Mouse (Mus musculus) forebrain, embryonic 14.5 days (tissue): Measurements from ENCODE around the gene Ndufa9. TPM values are rescaled to one million over a fixed set of nuclear protein-coding genes. Genes with fewer than 3 reads are reported as not detected.

Source experiments
- ATAC-seq: fragments of 200-750 bp; cut with Nextera tagmentation; 2 replicates; pipeline ENCODE4 v1.8.0; 2017; ENCODE audit warnings: mild to moderate bottlenecking, moderate library complexity
- DNase-seq: peaks from one replicate; pipeline ENCODE4 v3.0.0-alpha.2; 2015; ENCODE audit warnings: low spot score
- H3K27ac ChIP-seq: fragments of 300-500 bp; sonication (generic); 2 replicates; pipeline ENCODE4 v1.5.1; 2014; ENCODE audit warnings: low read depth, mild to moderate bottlenecking, control low read depth, low read length, moderate library complexity
- H3K27me3 ChIP-seq: fragments of 300-500 bp; sonication (generic); replicated peaks from 2 replicates; pipeline ENCODE4 v1.6.1; 2014; ENCODE audit warnings: low read length, control low read depth, mixed read lengths; ENCODE audit not compliant: control insufficient read depth, insufficient read depth
- H3K36me3 ChIP-seq: fragments of 300-500 bp; sonication (generic); 2 replicates; pipeline ENCODE4 v1.6.1; 2014; ENCODE audit warnings: low read length, control low read depth; ENCODE audit not compliant: control insufficient read depth, insufficient read depth
- H3K4me1 ChIP-seq: fragments of 300-500 bp; sonication (generic); 2 replicates; pipeline ENCODE4 v1.6.1; 2014; ENCODE audit warnings: antibody characterized with exemption, low read length, control low read depth; ENCODE audit not compliant: control insufficient read depth, insufficient read depth
- H3K4me2 ChIP-seq: fragments of 300-500 bp; sonication (generic); 2 replicates; pipeline ENCODE4 v1.6.1; 2014; ENCODE audit warnings: mild to moderate bottlenecking, control low read depth, low read length
- H3K4me3 ChIP-seq: fragments of 300-500 bp; sonication (generic); 2 replicates; pipeline ENCODE4 v1.5.1; 2014; ENCODE audit warnings: low read depth, low read length, control low read depth
- H3K9ac ChIP-seq: fragments of 300-500 bp; sonication (generic); 2 replicates; pipeline ENCODE4 v1.6.1; 2014; ENCODE audit warnings: mild to moderate bottlenecking, low read length, control low read depth, moderate library complexity
- H3K9me3 ChIP-seq: fragments of 300-500 bp; sonication (generic); replicated peaks from 2 replicates; pipeline ENCODE4 v1.6.1; 2016; ENCODE audit warnings: low read length, control low read depth, mixed read lengths; ENCODE audit not compliant: control insufficient read depth
- whole genome bisulfite sequencing: fragments of 180-500 bp; shearing (Covaris S2); extraction: QIAGEN DNeasy Blood & Tissue Kit; methylation state at CpG from one replicate; pipeline ENCODE4 v1.1.7; 2014; 5-methylcytosine and 5-hydroxymethylcytosine counted together
- polyA plus RNA-seq: library from polyadenylated mRNA; unstranded; fragments of >200 nt; fragmentation: Nextera tagmentation; extraction: Ambion mirVana; gene quantifications from 2 replicates; pipeline ENCODE4 v1.2.1, GENCODE M21; 2014

Ndufa9 gene
- polyA plus RNA-seq, 1 experiment from 2014 or later = 204 TPM

- DNase-seq (no peak), ATAC-seq (no peak)
- H3K36me3 ChIP-seq = no peaks in the 10 kb centered on the region
- no peak overlapping the region for H3K9ac ChIP-seq
- H3K4me3 ChIP-seq = no peak overlapping the region
- WGBS = 74% methylated on average over 4 of the region's 4 CpGs
- H3K27ac ChIP-seq = no peak overlapping the region
- no peaks in the 10 kb centered on the region for H3K9me3 ChIP-seq
- no peaks in the 10 kb centered on the region for H3K27me3 ChIP-seq
- H3K4me2 ChIP-seq = no peak overlapping the region
- H3K4me1 ChIP-seq = no peaks in the 10 kb centered on the region
Measured at GRCm38 (mm10) chr6:126808134-126808533, 40.8 kb downstream of the Ndufa9 start.

GRCm38 (mm10) chr6:126806783-126807182, 42.2 kb downstream of the Ndufa9 start:
- no peak overlapping the region for H3K27ac ChIP-seq
- no peaks in the 10 kb centered on the region for H3K27me3 ChIP-seq
- H3K36me3 ChIP-seq = no peaks in the 10 kb centered on the region
- WGBS = 92% methylated on average over 3 of the region's 3 CpGs
- DNase-seq = no peak
- ATAC-seq = no peak
- H3K9ac ChIP-seq = no peak overlapping the region
- H3K4me2 ChIP-seq = no peak overlapping the region
- H3K9me3 ChIP-seq = no peaks in the 10 kb centered on the region
- no peak overlapping the region for H3K4me3 ChIP-seq
- H3K4me1 ChIP-seq = no peaks in the 10 kb centered on the region

GRCm38 (mm10) chr6:126802946-126803345, 46.0 kb downstream of the Ndufa9 start:
- Histone ChIP-seq H3K4me3 (no peak overlapping the region), H3K9me3 (no peaks in the 10 kb centered on the region), H3K4me1 (no peaks in the 10 kb centered on the region), H3K27ac (no peak overlapping the region), H3K9ac (no peak overlapping the region), H3K27me3 (no peaks in the 10 kb centered on the region), H3K4me2 (no peak overlapping the region), H3K36me3 (no peaks in the 10 kb centered on the region)
- ATAC-seq (no peak), DNase-seq (peak; percentile 24)
- whole genome bisulfite sequencing = 28% methylated on average over 11 of the region's 11 CpGs

- Histone ChIP-seq H3K9me3 (peaks cover 3% of the 10 kb centered on the region; the same call in 1 of the 2 replicates), H3K27me3 (no peaks in the 10 kb centered on the region), H3K4me3 (no peak overlapping the region), H3K4me2 (no peak overlapping the region), H3K27ac (no peak overlapping the region), H3K4me1 (no peaks in the 10 kb centered on the region), H3K36me3 (no peaks in the 10 kb centered on the region), H3K9ac (no peak overlapping the region)
- WGBS = 92% methylated on average over 6 of the region's 6 CpGs
- no peak for ATAC-seq
- no peak for DNase-seq
Measured at GRCm38 (mm10) chr6:126794751-126795150, 54.2 kb downstream of the Ndufa9 start.

- Histone ChIP-seq H3K27me3 (no peaks in the 10 kb centered on the region), H3K27ac (no peak overlapping the region)
- no peak for ATAC-seq
Measured at GRCm38 (mm10) chr6:126793689-126794088, 55.2 kb downstream of the Ndufa9 start.

GRCm38 (mm10) chr6:126791964-126792363, 57.0 kb downstream of the Ndufa9 start:
- H3K4me3 ChIP-seq = no peak overlapping the region
- no peak overlapping the region for H3K27ac ChIP-seq
- no peak for ATAC-seq
- H3K9me3 ChIP-seq = peaks cover 3% of the 10 kb centered on the region; the same call in 1 of the 2 replicates
- H3K4me1 ChIP-seq = no peaks in the 10 kb centered on the region
- no peaks in the 10 kb centered on the region for H3K36me3 ChIP-seq
- H3K4me2 ChIP-seq = no peak overlapping the region
- WGBS = 33% methylated on average over 12 of the region's 12 CpGs
- no peak for DNase-seq
- H3K27me3 ChIP-seq = no peaks in the 10 kb centered on the region
- no peak overlapping the region for H3K9ac ChIP-seq

More at GRCm38 (mm10) chr6:126793689-126794088, 55.2 kb downstream of the Ndufa9 start:
- WGBS = 94% methylated on average over 6 of the region's 6 CpGs
- H3K9ac ChIP-seq = no peak overlapping the region
- peaks cover 3% of the 10 kb centered on the region; the same call in 1 of the 2 replicates for H3K9me3 ChIP-seq
- H3K4me1 ChIP-seq = no peaks in the 10 kb centered on the region
- H3K4me2 ChIP-seq = no peak overlapping the region
- H3K4me3 ChIP-seq = no peak overlapping the region
- no peak for DNase-seq
- no peaks in the 10 kb centered on the region for H3K36me3 ChIP-seq

- Histone ChIP-seq H3K9ac (no peak overlapping the region), H3K36me3 (no peaks in the 10 kb centered on the region), H3K4me3 (no peak overlapping the region), H3K4me2 (no peak overlapping the region), H3K27me3 (no peaks in the 10 kb centered on the region), H3K27ac (no peak overlapping the region), H3K9me3 (peaks cover 3% of the 10 kb centered on the region; the same call in 1 of the 2 replicates), H3K4me1 (no peaks in the 10 kb centered on the region)
- WGBS = 51% methylated on average over 4 of the region's 4 CpGs
- ATAC-seq (no peak), DNase-seq (no peak)
Measured at GRCm38 (mm10) chr6:126791488-126791887, 57.4 kb downstream of the Ndufa9 start.

GRCm38 (mm10) chr6:126788863-126789262, 60.1 kb downstream of the Ndufa9 start:
- Histone ChIP-seq H3K4me2 (no peak overlapping the region), H3K27ac (no peak overlapping the region), H3K36me3 (no peaks in the 10 kb centered on the region), H3K9ac (no peak overlapping the region), H3K27me3 (no peaks in the 10 kb centered on the region), H3K9me3 (peaks cover 3% of the 10 kb centered on the region; the same call in 1 of the 2 replicates), H3K4me1 (no peaks in the 10 kb centered on the region), H3K4me3 (no peak overlapping the region)
- DNase-seq (no peak), ATAC-seq (no peak)
- 81% methylated on average over 8 of the region's 8 CpGs for WGBS

- H3K36me3 ChIP-seq = no peaks in the 10 kb centered on the region
- 50% methylated on average over 5 of the region's 5 CpGs for WGBS
- no peak overlapping the region for H3K27ac ChIP-seq
- H3K4me2 ChIP-seq = no peak overlapping the region
- no peak overlapping the region for H3K9ac ChIP-seq
- H3K4me1 ChIP-seq = no peaks in the 10 kb centered on the region
- H3K27me3 ChIP-seq = no peaks in the 10 kb centered on the region
- no peak for DNase-seq
- H3K9me3 ChIP-seq = no peaks in the 10 kb centered on the region
- no peak for ATAC-seq
- no peak overlapping the region for H3K4me3 ChIP-seq
Measured at GRCm38 (mm10) chr6:126784206-126784605, 64.7 kb downstream of the Ndufa9 start.
